Mouse (Mus musculus) liver, embryonic 14.5 days (tissue): ENCODE measurements at regions not wholly inside any gene's neighbourhood (a gene's known extent, or its start where the extent isn't known, plus 50 kb on each side); places are given as distances from the start of the nearest gene placed in this dataset.

Experiments
- ATAC-seq: fragments of 200-750 bp; cut with Nextera tagmentation; 2 replicates; pipeline ENCODE4 v1.8.0; 2017; ENCODE audit warnings: moderate number of reproducible peaks, mild to moderate bottlenecking, moderate library complexity; ENCODE audit not compliant: insufficient read depth
- DNase-seq, 3 experiments: peaks; one replicate each; pipeline ENCODE4 v3.0.0-alpha.2; 2012 to 2013; ENCODE audit warnings: low read depth in 3 of 3, low spot score in 3 of 3
- H3K27ac ChIP-seq: fragments of 300-500 bp; sonication (generic); 2 replicates; pipeline ENCODE4 v1.5.1; 2014; ENCODE audit warnings: moderate library complexity, mild to moderate bottlenecking, control low read depth, inconsistent platforms
- H3K27me3 ChIP-seq: fragments of 300-500 bp; sonication (generic); 2 replicates; pipeline ENCODE4 v1.6.1; 2014; ENCODE audit warnings: mild to moderate bottlenecking, low read length, moderate library complexity; ENCODE audit not compliant: control insufficient read depth, insufficient read depth
- H3K36me3 ChIP-seq: fragments of 300-500 bp; sonication (generic); replicated peaks from 2 replicates; pipeline ENCODE4 v1.6.1; 2014; ENCODE audit warnings: low read depth; ENCODE audit not compliant: control insufficient read depth, insufficient read depth
- H3K4me1 ChIP-seq, 2 experiments: fragments of 200-500 bp in 1 of 2; fragments of 300-500 bp in 1 of 2; sonication (generic) in 1 of 2; replicated peaks; 2 replicates each; pipeline ENCODE4 v1.6.1; 2012 to 2014; ENCODE audit warnings: antibody characterized with exemption in 1 of 2, inconsistent platforms in 1 of 2, low read length in 1 of 2; ENCODE audit not compliant: control insufficient read depth in 2 of 2, insufficient read depth in 2 of 2
- H3K4me2 ChIP-seq: fragments of 300-500 bp; sonication (generic); 2 replicates; pipeline ENCODE4 v1.6.1; 2014; ENCODE audit warnings: low read depth, mild to moderate bottlenecking, control low read depth, moderate library complexity
- H3K4me3 ChIP-seq, 2 experiments: fragments of 200-500 bp in 1 of 2; fragments of 300-500 bp in 1 of 2; sonication (generic) in 1 of 2; 2 replicates each; pipeline ENCODE4 v1.5.1; 2012 to 2014; ENCODE audit warnings: low read depth in 2 of 2, low read length in 2 of 2, mild to moderate bottlenecking in 2 of 2, control low read depth in 1 of 2, inconsistent platforms in 1 of 2, moderate library complexity in 1 of 2; ENCODE audit not compliant: insufficient read depth in 1 of 2
- H3K9ac ChIP-seq: fragments of 300-500 bp; sonication (generic); replicated peaks from 2 replicates; pipeline ENCODE4 v1.6.1; 2014; ENCODE audit warnings: mild to moderate bottlenecking, control low read depth, moderate library complexity
- H3K9me3 ChIP-seq: fragments of 300-500 bp; sonication (generic); 2 replicates; pipeline ENCODE4 v1.6.1; 2016; ENCODE audit warnings: low read length, mixed read lengths; ENCODE audit not compliant: control insufficient read depth
- CTCF ChIP-seq: IDR thresholded peaks from 2 replicates; pipeline ENCODE4 v1.5.1; 2016; ENCODE audit warnings: antibody characterized with exemption, low read depth, control low read depth
- EP300 ChIP-seq: IDR thresholded peaks from 2 replicates; pipeline ENCODE4 v1.6.1; 2016; ENCODE audit warnings: antibody characterized with exemption, low read depth
- WGBS: fragments of 180-500 bp; shearing (Covaris S2); extraction: QIAGEN DNeasy Blood & Tissue Kit; methylation state at CpG from one replicate; pipeline ENCODE4 v1.1.7; 2014; ENCODE audit not compliant: insufficient replicate concordance; 5-methylcytosine and 5-hydroxymethylcytosine counted together

DNA sequence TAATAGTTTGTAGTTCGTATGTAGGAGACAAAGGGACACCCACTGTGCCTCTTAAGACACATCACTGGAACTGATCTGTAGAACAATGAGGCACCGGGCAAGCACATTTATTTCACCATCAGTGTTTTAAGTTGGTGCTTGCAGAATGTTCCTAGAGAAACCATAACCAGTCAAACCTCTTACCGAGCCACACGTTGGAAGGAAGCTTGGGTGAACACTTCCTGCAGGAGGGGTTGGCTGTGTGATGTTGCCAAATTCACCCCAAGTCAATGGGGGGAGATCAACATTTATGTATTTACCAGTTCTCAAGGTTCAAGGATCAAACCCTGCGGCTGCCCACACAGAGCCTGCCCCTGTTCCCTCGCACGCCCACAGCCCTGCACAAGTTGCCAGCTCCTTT, 214.0 kb upstream of the A230072I06Rik start:
- Histone ChIP-seq H3K27ac (no peak overlapping the region), H3K4me2 (no peak overlapping the region), H3K27me3 (no peaks in the 10 kb centered on the region), H3K4me1 (no peaks in the 10 kb centered on the region), H3K9me3 (no peaks in the 10 kb centered on the region), H3K4me3 (no peak overlapping the region), H3K36me3 (no peaks in the 10 kb centered on the region), H3K9ac (no peak overlapping the region)
- 64% methylated on average over 7 of the region's 7 CpGs for WGBS
- ATAC-seq (no peak), DNase-seq (no peak)
- TF ChIP-seq EP300 (no peak), CTCF (no peak)

- Histone ChIP-seq H3K9me3 (no peaks in the 10 kb centered on the region), H3K27me3 (no peaks in the 10 kb centered on the region), H3K36me3 (no peaks in the 10 kb centered on the region), H3K4me2 (no peak overlapping the region), H3K4me1 (no peaks in the 10 kb centered on the region), H3K9ac (no peak overlapping the region), H3K4me3 (no peak overlapping the region), H3K27ac (no peak overlapping the region)
- WGBS, result 65% methylated on average over 10 of the region's 10 CpGs
- no peak for DNase-seq
- TF ChIP-seq CTCF (no peak), EP300 (no peak)
- no peak for ATAC-seq
Observed at GRCm38 (mm10) chr8:12066454-12066853, 212.2 kb upstream of the A230072I06Rik start.

DNA sequence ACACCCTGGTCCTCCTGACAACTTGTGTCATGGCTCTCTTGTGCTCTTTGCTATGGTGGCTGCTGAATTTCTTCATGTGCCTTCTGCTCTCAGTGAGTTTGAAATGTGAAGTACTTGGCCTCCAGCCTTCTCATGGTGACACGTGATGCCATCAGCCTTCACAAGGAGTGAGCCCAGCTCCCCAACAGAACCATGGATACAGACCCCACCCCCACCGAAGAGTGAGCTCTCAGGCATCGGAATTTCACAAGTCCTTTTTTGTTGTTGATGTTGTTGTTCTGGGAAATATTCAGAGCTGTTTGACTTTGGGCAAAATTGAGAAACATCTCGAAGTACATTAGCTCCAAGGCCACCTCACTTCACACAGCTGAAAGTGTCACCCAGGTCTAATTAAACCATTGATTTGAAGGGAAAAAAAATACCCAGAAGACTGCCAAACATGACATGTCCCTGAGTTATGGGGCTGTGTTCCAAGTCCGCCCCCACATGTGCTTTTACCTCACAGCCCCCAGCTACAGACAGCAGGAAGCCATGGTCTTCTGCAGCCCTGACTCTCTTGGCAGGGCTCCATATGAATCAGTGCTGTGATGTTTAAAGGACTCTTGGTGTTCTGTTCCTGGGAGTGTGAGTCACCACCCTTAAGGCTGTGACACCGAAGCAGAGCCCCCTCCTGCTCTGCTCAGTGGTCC, 205.2 kb upstream of the A230072I06Rik start:
- WGBS, result 36% methylated on average over 6 of the region's 6 CpGs
- no peak for DNase-seq

GRCm38 (mm10) chr8:12075943-12076342, 202.7 kb upstream of the A230072I06Rik start:
- no peak overlapping the region for H3K4me3 ChIP-seq
- DNase-seq (no peak), ATAC-seq (no peak)
- no peak overlapping the region for H3K9ac ChIP-seq
- H3K4me1 ChIP-seq, result no peaks in the 10 kb centered on the region
- no peaks in the 10 kb centered on the region for H3K9me3 ChIP-seq
- 63% methylated on average over 3 of the region's 3 CpGs for WGBS
- no peaks in the 10 kb centered on the region for H3K36me3 ChIP-seq
- TF ChIP-seq EP300, result no peak
- TF ChIP-seq CTCF, result no peak
- no peak overlapping the region for H3K27ac ChIP-seq
- no peaks in the 10 kb centered on the region for H3K27me3 ChIP-seq
- H3K4me2 ChIP-seq, result no peak overlapping the region

More for the DNA sequence above, 205.2 kb upstream of the A230072I06Rik start:
- no peaks in the 10 kb centered on the region for H3K9me3 ChIP-seq
- TF ChIP-seq CTCF, result no peak
- no peak for TF ChIP-seq EP300
- no peaks in the 10 kb centered on the region for H3K27me3 ChIP-seq
- H3K4me3 ChIP-seq, result no peak overlapping the region
- H3K36me3 ChIP-seq, result no peaks in the 10 kb centered on the region
- no peak for ATAC-seq
- H3K4me2 ChIP-seq, result no peak overlapping the region
- no peak overlapping the region for H3K27ac ChIP-seq
- no peak overlapping the region for H3K9ac ChIP-seq
- H3K4me1 ChIP-seq, result no peaks in the 10 kb centered on the region

GRCm38 (mm10) chr8:12076811-12077375, 201.7 kb upstream of the A230072I06Rik start:
- no peak for DNase-seq
- H3K27me3 ChIP-seq, result no peaks in the 10 kb centered on the region
- TF ChIP-seq CTCF, result no peak
- no peaks in the 10 kb centered on the region for H3K4me1 ChIP-seq
- H3K4me2 ChIP-seq, result no peak overlapping the region
- H3K4me3 ChIP-seq, result no peak overlapping the region
- H3K9me3 ChIP-seq, result no peaks in the 10 kb centered on the region
- 60% methylated on average over 10 of the region's 10 CpGs for WGBS
- H3K9ac ChIP-seq, result no peak overlapping the region
- no peaks in the 10 kb centered on the region for H3K36me3 ChIP-seq
- no peak for ATAC-seq
- no peak overlapping the region for H3K27ac ChIP-seq
